Mouse (Mus musculus) T-helper 17 cell (primary cell): Measurements from ENCODE around the gene Tmem202.

Experiments used
- in situ Hi-C, 2 experiments: fragments of 300-600 bp; cut with MboI, MseI; formaldehyde crosslinking; loops; 1 replicate in 1 of 2; 2 replicates in 1 of 2; pipeline ENCODE4 v1.15.1; 2025; ENCODE audit warnings: high pct_unique_total_duplicates in 2 of 2

Gene Tmem202

DNA sequence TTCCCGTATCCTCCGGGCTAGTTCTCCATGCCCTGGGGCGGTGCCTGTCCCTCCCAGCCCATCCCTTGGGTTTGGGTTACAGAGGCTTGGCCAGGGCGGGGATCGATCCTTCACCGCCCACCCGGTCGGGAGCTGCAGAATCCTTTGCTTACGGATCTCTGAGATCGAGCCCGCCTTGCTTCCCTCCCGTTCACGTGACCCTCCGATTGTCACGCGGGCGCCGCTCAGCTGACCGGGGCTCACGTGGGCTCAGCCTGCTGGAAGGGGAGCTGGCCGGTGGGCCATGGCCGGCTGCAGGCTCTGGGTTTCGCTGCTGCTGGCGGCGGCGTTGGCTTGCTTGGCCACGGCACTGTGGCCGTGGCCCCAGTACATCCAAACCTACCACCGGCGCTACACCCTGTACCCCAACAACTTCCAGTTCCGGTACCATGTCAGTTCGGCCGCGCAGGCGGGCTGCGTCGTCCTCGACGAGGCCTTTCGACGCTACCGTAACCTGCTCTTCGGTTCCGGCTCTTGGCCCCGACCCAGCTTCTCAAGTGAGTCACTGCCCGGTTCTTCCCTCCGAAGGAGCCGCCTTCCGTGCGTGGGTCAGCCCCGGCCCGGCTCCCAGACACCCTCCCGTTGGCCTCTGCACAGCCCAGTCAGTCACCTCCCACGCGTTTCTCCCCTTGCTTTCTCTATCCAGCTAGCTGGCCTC is at the start of gene Tmem202, which contains the start of gene Hexa:
Gene Tmem202 (minus strand): TSS at position 407 of the 697 bp plus-strand sequence.
Gene Hexa (plus strand): TSS at position 100 of the 697 bp plus-strand sequence.
- in situ Hi-C loops = loop anchor here in 1 of 2 experiments (10.0 kb wide), 1 partner anchor 465 kb away; no protein-coding TSS in a partner anchor

DNA sequence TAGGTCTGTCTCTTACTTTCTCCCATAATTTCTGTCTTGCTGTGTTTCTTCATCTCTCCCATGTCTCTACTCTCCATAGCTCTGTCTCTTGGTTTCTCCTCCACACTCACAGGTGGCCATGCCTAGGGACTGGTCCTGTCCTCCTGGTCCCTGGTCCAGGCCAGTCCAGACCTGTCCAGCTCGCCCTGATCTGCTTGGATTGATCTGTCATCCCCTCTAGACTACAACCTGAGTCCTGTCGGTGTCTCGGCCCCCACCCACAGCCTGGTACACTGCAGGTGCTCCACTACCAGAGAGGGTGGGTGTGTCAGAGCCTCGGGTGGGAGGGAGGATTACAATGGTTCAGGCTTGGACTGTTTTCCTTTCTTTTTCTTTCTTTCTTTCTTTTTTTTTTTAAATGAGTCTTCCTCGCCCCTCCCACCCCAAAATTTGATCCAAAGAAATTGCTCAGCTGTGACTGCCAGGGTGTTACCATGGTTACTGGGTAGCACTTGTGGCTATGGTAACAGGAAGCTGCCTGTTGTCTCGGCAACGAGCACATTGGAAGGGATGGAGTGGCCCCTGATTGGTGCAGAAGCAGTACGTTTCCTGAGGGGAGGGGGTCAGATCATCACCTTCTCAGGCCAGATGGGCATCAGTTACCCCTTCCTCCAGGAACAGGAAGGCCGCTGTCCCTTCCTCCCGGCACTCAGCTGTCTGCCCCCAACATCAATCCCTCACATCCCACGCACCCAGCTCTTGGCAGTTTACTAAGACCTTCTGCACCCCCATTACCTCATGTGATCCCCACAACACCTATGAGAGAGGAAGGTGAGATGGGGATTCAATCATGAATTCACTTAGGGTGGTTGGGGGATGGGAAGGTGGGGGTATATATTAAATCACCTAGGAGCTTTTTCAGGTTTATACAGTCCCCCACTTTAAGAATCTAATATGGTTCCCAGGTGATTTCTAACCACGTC is 49.3 kb upstream of the Tmem202 start:
- in situ Hi-C loops = no loop called here

DNA sequence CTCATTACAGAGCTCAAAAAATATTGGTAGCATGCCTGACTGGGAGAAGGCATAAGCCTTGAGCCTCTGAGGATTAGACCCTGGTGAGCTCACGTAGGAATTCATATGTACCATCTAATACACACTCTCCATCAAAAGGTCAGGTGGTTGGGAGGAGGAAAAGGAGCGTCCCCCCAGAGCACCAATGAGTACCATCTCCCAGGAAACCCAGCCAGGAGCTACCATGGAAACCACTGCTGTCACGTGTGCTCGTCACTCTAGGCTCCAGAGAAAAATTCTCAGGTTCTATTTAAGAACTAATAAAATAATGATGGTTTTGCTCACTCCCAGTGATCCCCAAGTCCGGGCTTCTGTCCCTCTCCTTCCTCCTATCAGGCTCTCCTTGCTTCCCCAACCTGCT is 48.6 kb upstream of the Tmem202 start:
- in situ Hi-C loops = no loop called here

DNA sequence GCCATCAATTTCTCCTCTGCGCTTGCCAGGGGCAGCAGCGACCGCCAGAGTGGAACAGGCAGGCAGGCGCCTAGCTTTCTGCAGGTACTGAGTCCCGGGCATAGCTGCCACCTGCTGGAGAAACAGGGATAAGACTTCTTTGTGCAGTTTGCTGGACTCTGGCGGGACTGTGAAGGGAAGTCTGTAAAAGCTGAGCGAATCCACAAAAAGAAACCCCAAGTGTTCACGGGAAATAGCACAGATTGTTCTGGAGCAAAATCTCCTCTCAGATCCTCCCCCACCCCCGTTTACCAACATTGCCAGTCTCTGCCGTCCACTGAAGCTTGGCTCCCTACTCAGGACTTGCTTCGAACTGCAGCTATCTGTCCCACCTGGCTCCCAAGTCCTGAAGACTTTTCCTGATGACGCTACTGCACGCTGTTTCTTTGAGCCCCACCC is 45.2 kb upstream of the Tmem202 start:
- in situ Hi-C loops = no loop called here

DNA sequence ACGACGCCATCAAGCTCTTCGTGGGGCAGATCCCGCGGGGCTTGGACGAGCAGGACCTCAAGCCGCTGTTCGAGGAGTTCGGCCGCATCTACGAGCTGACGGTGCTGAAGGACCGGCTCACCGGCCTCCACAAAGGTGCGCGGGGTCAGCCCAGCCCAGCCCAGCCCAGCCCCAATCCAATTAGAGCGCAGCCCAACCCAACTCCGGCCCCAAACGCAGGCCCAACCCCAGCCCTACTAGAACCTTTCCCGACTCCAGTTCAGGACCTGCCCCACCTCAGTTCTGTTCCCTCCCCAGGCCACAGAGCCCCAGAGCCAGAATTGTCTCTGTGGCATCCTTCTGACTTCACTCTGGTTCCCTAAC is 38.8 kb upstream of the Tmem202 start:
- in situ Hi-C loops = loop anchor here in 1 of 2 experiments (10.0 kb wide), 1 partner anchor 424 kb away; no protein-coding TSS in a partner anchor

DNA sequence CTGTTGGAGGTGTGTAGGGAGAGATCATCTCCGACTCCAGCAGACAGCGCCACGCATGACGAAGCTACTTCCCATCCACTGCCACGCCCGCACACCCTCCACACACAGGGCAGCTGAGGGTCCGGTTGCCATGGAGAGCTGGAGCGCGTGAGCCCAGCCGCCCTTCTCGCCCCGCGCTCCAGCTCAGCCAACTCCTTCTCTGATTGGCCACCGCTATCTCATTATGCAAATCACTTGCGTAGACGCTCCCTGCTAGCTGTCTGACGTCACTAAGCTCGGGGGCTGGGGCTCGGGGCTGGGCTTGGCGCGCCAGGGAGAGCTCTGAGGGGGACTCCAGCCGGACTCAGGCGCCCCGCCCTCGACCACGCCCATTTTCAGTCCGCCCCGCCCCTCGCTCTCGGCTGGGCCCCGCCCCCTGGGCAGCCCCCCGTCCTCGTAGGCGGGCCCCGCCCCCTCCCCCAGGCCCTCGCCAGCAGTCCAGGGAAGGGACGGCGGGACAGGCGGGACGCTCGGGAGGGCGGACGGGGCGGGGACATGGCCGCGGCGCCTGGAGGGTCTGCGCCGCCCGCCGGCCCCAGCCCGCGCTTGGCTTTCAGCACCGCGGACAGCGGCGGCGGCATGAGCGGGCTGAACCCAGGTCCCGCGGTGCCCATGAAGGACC is 38.3 kb upstream of the Tmem202 start, which contains the start of gene Celf6:
Gene Celf6 (plus strand): TSS at position 74 of the 661 bp plus-strand sequence.
- in situ Hi-C loops = loop anchor here in 1 of 2 experiments (10.0 kb wide), 1 partner anchor 423 kb away; no protein-coding TSS in a partner anchor

DNA sequence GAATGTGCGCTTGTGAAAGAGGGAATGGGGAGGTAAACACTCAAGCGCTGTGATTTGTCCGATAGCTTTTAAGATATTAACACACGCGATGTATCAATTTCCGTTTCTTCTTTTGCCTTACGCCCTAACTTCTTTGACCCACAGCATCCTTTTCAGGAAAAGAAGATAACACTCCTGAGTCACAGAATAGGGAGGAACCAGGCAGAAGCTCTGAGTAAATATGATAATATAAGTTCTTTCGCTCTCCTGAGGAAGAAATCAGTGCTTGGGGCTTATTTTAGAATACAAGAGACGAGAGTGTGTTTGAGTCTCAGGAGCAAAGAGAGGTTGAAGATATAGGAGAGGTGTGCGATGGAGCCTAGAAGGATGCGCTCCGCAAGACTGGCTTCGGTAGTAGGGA is 37.8 kb upstream of the Tmem202 start:
- in situ Hi-C loops = loop anchor here in 1 of 2 experiments (10.0 kb wide), 1 partner anchor 423 kb away; no protein-coding TSS in a partner anchor

DNA sequence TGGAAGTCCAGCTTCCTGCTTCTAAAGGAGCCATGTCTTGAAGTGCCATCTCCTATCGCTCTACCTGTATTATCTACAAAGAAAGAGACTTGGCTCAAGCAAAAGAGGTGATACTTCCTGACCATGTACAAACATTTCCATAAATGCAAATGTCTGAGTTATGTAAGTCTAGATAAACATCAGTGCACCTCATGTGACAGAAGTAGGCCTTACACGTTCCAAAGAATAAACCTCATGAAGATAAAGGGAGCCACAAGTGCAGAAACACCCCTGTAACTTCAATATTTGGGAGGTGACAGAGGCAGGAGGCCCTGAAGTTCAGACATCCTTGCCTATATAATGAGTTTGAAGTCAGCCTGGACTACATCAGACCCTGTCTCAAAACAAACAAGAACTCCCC is 32.2 kb upstream of the Tmem202 start:
- in situ Hi-C loops = loop anchor here in 1 of 2 experiments (10.0 kb wide), 1 partner anchor 417 kb away; no protein-coding TSS in a partner anchor

DNA sequence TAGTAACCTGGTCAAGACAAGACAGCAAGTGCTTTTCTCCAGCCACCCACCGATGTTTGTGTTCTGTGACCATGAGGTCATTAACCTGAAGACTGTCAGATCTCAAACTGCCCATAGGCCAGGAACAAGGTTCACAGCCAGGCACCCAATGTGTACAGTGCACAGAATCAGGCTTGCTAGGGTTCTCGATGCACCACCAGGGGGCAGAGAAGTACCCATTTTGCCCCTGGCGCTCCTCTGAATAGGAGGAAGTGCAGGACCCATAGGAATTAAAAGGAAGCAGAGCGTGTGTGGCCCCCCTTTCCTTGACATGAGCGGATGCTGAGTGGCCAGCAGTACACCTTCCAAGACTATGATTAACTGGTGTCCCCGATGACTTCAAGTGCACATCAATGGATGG is 27.5 kb upstream of the Tmem202 start:
- in situ Hi-C loops = loop anchor here in 1 of 2 experiments (5.0 kb wide), 1 partner anchor 75 kb away; no protein-coding TSS in a partner anchor

DNA sequence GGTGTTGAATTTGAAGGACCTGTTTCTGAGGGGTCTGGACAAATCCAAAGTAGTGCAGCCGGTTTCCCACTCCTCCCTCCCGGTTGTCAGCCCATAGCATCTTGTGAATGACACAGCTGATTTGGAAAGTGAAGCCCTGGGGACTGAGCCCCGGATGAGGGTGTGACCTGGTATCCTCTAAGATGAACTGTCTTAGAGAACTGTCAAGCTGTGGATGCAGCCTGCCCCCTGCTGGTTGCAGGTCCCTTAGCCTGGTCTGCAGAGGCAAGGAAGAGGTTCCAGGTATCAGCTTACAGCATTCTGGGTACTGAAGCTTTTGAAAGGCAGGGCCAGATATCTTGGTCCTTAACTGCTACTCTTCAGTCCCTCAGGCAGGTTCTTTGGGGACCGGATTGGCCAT is 26.0 kb upstream of the Tmem202 start:
- in situ Hi-C loops = loop anchor here in 1 of 2 experiments (5.0 kb wide), 1 partner anchor 73 kb away; no protein-coding TSS in a partner anchor

DNA sequence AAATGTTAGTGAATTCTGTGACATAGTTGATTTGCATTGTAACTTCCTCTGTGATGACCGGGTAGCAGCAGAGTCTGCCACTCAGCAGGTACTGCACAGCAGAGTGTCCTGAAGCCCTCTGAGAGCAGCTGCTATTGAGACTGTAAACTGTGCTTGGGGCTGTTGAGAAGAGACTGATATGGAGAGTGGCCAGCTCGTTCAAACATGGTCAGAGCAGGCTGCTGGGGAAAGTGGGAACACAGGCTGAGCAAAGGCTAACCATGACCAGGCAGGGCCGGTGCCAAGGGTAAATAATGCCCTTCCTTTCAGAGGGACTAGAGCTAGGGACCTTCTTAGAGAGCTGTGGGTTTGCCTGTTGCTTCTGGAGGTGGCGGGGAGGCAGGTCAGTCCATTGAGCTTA is 14.1 kb upstream of the Tmem202 start:
- in situ Hi-C loops = no loop called here

DNA sequence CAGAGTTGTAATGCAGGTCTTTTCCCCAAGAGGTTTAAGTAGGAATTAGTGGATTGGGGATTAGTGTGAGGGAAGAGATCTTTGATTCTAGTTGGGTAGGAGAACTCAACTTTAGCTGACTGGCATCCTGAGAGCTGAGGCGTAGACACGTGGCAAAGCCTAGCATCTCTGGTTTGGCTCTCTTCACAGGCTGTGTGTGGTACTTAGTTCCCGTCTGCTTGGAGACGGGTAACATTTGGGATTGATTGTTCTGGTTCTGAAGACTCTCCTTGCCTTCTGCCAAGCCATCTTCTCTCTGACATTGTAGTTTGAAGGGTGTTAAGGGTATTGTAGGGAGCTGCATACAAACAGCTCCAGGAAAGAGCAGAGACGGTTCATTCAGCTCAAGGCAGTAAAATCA is 13.0 kb upstream of the Tmem202 start:
- in situ Hi-C loops = no loop called here

DNA sequence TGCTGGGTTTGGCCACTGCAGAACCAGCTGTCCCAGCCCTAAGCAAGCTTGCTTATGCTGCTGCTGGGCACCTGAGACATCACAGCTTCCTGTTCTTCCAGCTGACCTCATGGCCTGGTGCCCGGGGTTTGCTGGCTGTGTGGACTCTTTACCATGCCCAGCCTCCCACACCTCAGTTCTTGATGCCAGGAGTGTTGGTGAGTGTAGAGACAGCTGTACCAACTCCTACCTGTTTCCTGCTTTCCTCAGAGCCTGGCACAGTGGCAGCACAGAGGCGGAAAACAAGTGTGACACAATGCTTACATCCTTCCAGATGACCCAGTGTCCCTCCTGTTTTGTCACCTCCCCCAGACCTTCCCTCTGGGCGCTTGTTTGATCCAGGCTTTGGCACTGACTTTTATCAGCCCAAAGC is 12.0 kb upstream of the Tmem202 start:
- in situ Hi-C loops = no loop called here

DNA sequence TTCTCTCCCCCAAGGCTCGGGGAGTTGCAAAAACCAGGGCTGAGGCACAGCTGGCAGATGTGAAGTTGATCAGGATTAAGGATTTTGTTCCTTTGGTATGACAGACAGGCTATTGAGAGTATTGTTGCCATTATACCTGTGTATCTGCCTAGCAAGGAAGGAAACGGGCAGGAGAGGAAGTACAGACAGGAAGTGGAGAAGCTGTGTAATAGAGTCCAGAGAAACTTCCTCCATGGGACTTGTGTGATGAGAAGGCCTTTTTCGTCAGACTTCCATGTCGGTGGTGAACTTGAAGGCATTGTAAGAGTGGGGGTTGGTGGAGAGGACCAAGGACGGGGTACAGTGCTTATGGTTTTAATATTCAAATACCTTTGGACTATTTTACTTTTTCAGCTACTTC is 11.4 kb upstream of the Tmem202 start:
- in situ Hi-C loops = no loop called here

DNA sequence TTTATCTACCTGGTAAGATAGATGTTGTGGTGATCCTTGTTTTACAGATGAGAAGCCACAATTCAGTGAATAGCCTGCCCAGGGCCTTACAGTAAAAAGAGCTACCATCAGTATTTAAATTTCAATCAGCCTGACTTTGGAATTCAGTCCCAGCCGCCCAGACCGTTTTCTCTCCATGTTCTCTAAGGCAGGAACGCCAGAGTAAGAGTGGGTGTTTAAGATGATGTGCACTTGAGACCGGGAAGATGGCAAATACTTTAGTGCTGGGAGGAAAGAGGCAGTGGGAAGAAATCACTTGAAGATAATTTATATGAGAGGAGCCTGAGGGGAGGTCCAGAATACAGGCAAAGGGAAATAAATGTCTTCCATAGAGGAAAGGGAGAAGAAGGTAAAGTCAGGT is 10.4 kb upstream of the Tmem202 start:
- in situ Hi-C loops = no loop called here

DNA sequence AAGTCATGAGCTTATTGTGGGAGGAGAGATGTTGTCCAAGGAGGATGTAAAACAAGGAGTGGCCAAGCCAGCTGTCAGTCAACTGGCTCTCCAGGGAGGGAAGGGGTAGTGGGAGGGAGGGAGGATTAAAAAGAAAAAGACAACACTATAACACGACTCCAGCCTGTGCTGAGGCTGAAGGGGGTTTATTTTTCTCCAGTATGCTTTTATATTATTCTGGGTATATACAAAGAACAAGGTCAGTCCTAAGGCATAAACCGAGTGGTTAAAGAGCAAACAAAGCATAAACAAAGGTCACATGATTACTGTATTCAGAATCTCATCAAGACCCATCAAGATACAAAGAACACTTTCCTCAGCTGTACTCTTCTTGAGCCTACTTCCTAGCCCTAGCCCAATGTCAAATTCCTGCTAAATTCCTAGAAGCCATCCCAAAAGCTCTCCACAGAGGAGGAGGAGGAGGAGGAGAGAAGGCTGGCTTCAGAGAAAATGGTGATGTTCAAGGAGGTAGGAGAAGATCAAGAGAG is 9.4 kb upstream of the Tmem202 start:
- in situ Hi-C loops = no loop called here

DNA sequence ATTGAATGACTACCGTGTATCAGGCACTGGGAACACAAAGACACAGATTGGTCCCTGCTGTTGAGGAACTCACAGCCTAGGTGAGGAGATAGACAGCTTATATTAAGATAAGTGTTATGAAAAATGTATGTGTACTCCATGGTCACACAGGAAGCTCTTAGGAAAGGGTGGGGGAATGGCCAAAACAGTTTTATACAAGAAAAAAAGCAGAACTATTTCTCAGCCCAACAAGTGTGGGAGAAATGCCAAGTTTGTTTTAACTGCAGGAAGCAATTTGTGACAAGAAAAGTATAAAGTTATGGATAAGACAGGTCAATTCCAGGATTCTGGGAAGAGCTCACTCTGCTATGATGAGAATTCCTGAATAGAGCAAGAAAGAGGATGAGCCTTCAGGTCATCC is 8.2 kb upstream of the Tmem202 start:
- in situ Hi-C loops = no loop called here

DNA sequence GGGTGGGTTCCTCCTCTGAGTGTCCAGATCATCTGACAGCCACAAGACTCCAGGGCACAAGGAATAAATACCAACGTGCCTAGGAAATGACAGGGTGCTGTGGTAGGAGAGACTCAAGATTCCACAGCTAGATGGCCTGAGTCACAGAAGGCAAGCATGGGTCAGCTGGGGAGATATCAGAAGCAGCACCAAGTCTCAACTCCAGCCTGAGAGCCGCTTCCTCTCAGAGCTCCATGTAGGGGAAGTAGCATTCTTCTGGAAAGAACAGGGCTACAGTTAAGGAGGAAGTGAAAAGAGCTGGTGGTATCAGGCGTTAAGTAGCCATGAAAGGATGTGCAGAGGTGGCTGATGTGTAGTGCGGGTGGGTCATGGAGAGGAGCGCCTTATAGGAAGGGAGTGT is 5.1 kb upstream of the Tmem202 start:
- in situ Hi-C loops = no loop called here

DNA sequence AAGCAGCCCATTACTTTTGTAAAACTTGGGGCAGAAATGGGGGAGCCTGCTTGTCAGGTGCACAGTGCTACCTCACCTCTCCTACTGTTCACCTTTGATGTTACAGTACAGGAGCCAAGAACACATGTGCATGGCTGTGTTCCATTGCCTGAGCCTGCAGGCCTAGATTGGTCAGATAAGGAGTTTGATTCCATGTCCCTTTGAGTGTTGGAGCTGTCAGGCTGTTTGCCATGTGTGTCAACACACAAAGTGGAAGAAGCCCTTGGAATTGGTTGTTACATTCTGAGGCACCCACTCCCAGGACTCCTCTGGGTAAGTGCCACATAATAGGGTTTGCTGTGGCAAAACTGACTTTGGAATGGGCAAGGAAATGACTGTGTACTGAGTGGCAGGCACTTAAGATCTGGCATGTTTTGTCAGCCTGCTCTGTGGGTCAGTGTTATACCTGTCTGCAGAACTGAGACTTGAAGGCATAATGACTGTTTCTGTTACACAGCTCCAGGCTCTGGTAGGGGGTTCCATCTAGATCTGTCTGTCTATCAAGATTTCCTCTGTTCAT is 3.2 kb upstream of the Tmem202 start:
- in situ Hi-C loops = no loop called here

DNA sequence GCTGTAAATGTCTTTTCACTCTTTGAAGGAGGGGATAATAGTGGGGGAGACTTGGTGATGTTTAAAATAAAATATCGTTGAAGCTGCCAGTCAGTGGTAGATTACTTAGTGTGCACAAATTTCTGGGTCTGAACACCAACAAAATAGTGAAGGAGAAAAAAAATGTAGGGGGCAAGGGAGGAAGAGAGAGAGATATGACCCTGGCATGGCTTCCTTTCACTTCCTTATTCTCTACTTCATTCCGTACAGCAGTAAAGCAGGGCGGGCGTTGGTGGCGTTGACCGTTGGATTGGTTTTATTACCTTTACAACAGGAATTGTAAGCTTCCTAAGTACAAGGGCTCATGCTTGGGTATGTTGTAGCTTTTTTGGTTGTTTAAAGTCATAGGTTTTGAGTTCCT is 2.0 kb upstream of the Tmem202 start:
- in situ Hi-C loops = no loop called here

DNA sequence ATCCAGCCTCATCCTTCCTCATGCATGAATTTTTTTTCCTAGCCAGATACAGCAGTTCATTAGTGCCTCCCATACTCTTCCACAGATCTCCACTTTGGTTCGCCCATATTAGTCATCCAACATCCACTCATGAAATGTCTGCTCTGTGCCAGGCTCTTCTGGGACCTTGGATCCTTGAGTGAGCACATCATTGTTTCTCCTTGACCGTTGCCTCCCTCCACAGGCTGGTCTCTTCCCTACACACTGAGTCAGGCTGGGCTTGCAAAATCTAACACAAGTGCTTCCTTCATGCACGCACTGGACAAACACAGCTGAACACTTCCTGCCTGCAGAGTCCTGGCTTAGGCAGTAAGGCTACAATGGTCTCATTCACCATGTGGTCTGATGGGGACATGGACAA is 2.0 kb downstream of the Tmem202 start:
- in situ Hi-C loops = loop anchor here in 1 of 2 experiments (10.0 kb wide), 1 partner anchor 463 kb away; no protein-coding TSS in a partner anchor
